Mouse (Mus musculus): ENCODE results near the gene 2610301B20Rik.
A peak's percentile ranks its signal among the peaks of the same experiment; 100 is the strongest.

- TF ChIP-seq MAX (IDR thresholded peaks at IDR 0.05; ENCODE audit: low read depth) (no peak), POLR2A (IDR thresholded peaks at IDR 0.05; ENCODE audit: insufficient read length, low read depth) (peak; percentile 40), USF1 (IDR thresholded peaks at IDR 0.05; ENCODE audit: low read depth) (no peak), TCF12 (IDR thresholded peaks at IDR 0.05; ENCODE audit: insufficient read depth, poor library complexity, severe bottlenecking) (no peak), MYOD1 (IDR thresholded peaks at IDR 0.05; ENCODE audit: control insufficient read depth in 1 of 3, insufficient read length in 2 of 3, low read depth in 2 of 3) (no peak), TCF3 (IDR thresholded peaks at IDR 0.05; ENCODE audit: insufficient read length, low read depth) (no peak), E2F4 (IDR thresholded peaks at IDR 0.05; ENCODE audit: insufficient read depth) (no peak), POLR2AphosphoS2 (IDR thresholded peaks at IDR 0.05; ENCODE audit: insufficient read length, low read depth) (no peak), REST (IDR thresholded peaks at IDR 0.05; ENCODE audit: insufficient read depth, insufficient read length) (no peak), MYOG (IDR thresholded peaks at IDR 0.05; ENCODE audit: control insufficient read depth in 1 of 3, insufficient read depth in 1 of 3, insufficient read length in 2 of 3, low read depth in 2 of 3) (no peak), CEBPB (IDR thresholded peaks at IDR 0.05; ENCODE audit: insufficient read depth, poor library complexity, severe bottlenecking) (no peak)
Measured at GRCm38 (mm10) chr4:10873920-10874665, at the start of gene 2610301B20Rik.

All from myocyte (in vitro differentiated cells).